In the genomic region with DNA sequence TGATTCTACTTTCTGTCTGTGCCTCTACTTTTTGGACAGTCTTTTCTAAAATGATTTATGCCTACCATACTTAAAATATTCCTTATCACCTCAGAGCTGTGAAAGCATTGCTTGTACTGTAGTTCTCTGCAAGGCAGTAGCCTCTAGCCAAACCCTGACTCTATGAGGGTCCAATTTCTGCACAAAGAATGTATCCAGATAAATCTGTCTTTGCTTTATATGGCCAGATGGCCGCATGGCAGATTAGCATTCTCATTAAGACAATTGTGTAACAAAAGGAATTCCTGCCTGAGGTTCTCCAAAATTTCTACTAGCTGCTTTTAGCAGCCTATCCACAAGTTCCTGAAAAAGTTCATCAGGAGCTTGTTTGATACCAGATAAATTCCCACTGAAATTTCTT, we compare ENCODE assay signal across 13 mouse cellular contexts.
"Had no signal": no experiment of that assay in that cellular context is flagged by ENCODE, and none has a peak within 500 bp of the region (broad histone marks: within the 10 kb centered on the region; RNA-seq: fewer than 3 reads in every experiment).

No protein-coding gene starts in this region.

- H3K9ac ChIP-seq: limb, embryonic 15.5 days; liver, embryonic 12.5 days; lung, embryonic 15.5 days; midbrain, embryonic 12.5 days; neural tube, embryonic 12.5 days had no signal

- DNase-seq: kidney, adult 11 months; kidney, adult 9 months; kidney, postnatal 36 days; lung, postnatal 4 days; retina, postnatal 1 day; right cerebral cortex, postnatal 25 days; thymus, postnatal 4 days had no signal

- H3K9me3 ChIP-seq: limb, embryonic 15.5 days; liver, embryonic 12.5 days; lung, embryonic 15.5 days; midbrain, embryonic 12.5 days; neural tube, embryonic 12.5 days had no signal

- H3K36me3 ChIP-seq: limb, embryonic 15.5 days; liver, embryonic 12.5 days; lung, embryonic 15.5 days; midbrain, embryonic 12.5 days; neural tube, embryonic 12.5 days had no signal

- H3K27ac ChIP-seq: kidney, postnatal 0 days; limb, embryonic 15.5 days; liver, embryonic 12.5 days; lung, embryonic 15.5 days; midbrain, embryonic 12.5 days; neural tube, embryonic 12.5 days had no signal

- H3K4me2 ChIP-seq: limb, embryonic 15.5 days; liver, embryonic 12.5 days; lung, embryonic 15.5 days; midbrain, embryonic 12.5 days; neural tube, embryonic 12.5 days had no signal

- ATAC-seq: liver, embryonic 12.5 days had no signal

- H3K4me3 ChIP-seq: limb, embryonic 15.5 days; liver, embryonic 12.5 days; lung, embryonic 15.5 days; midbrain, embryonic 12.5 days; neural tube, embryonic 12.5 days had no signal

- H3K4me1 ChIP-seq: limb, embryonic 15.5 days; liver, embryonic 12.5 days; lung, embryonic 15.5 days; midbrain, embryonic 12.5 days; neural tube, embryonic 12.5 days had no signal

- H3K27me3 ChIP-seq: limb, embryonic 15.5 days; liver, embryonic 12.5 days; lung, embryonic 15.5 days; midbrain, embryonic 12.5 days; neural tube, embryonic 12.5 days had no signal
